Mouse (Mus musculus): ENCODE measurements around the gene Ncln.

The Ncln gene

GRCm38 (mm10) chr10:81513798-81514197 is 17.6 kb upstream of the Ncln start:
- no peak for DNase-seq (ENCODE audit: extremely low spot score)

GRCm38 (mm10) chr10:81510246-81510810 is 14.1 kb upstream of the Ncln start:
- no peak for DNase-seq (ENCODE audit: extremely low spot score)

GRCm38 (mm10) chr10:81507691-81508489 is 11.7 kb upstream of the Ncln start:
- DNase-seq (ENCODE audit: extremely low spot score) = no peak

GRCm38 (mm10) chr10:81507095-81507494 is 10.9 kb upstream of the Ncln start:
- DNase-seq (ENCODE audit: extremely low spot score) = no peak

GRCm38 (mm10) chr10:81505016-81505664 is 8.9 kb upstream of the Ncln start:
- DNase-seq (ENCODE audit: extremely low spot score) = no peak

GRCm38 (mm10) chr10:81502658-81503057 is 6.5 kb upstream of the Ncln start:
- peak; percentile 84 for DNase-seq (ENCODE audit: extremely low spot score)

- no peak for DNase-seq (ENCODE audit: extremely low spot score)
These were observed 5.7 kb upstream of the Ncln start for GRCm38 (mm10) chr10:81501863-81502262.

- DNase-seq (ENCODE audit: extremely low spot score) = no peak
These were observed 3.8 kb upstream of the Ncln start, which contains the start of gene S1pr4 for GRCm38 (mm10) chr10:81500032-81500431. Gene S1pr4 (minus strand): TSS chr10:81500132.

- no peak for DNase-seq (ENCODE audit: extremely low spot score)
These were observed 3.2 kb upstream of the Ncln start for GRCm38 (mm10) chr10:81499250-81499901.

GRCm38 (mm10) chr10:81498316-81499249 is 2.4 kb upstream of the Ncln start:
- no peak for DNase-seq (ENCODE audit: extremely low spot score)

- no peak for DNase-seq (ENCODE audit: extremely low spot score)
These were observed 1.4 kb upstream of the Ncln start for GRCm38 (mm10) chr10:81497401-81498270.

GRCm38 (mm10) chr10:81496969-81497368 is 777 bp upstream of the Ncln start:
- no peak for DNase-seq (ENCODE audit: extremely low spot score)

- DNase-seq (ENCODE audit: extremely low spot score) = no peak
These were observed 452 bp downstream of the Ncln start for GRCm38 (mm10) chr10:81495616-81496263.

- DNase-seq (ENCODE audit: extremely low spot score) = no peak
These were observed 1.0 kb downstream of the Ncln start for GRCm38 (mm10) chr10:81495151-81495550.

GRCm38 (mm10) chr10:81494260-81495041 is 1.7 kb downstream of the Ncln start:
- DNase-seq (ENCODE audit: extremely low spot score) = no peak

- no peak for DNase-seq (ENCODE audit: extremely low spot score)
These were observed 2.5 kb downstream of the Ncln start for GRCm38 (mm10) chr10:81493601-81494220.

- no peak for DNase-seq (ENCODE audit: extremely low spot score)
These were observed 3.5 kb downstream of the Ncln start for GRCm38 (mm10) chr10:81492606-81493240.

- DNase-seq (ENCODE audit: extremely low spot score) = no peak
These were observed 5.2 kb downstream of the Ncln start for GRCm38 (mm10) chr10:81491018-81491417.

Measured in embryo, embryonic 9.5 days (tissue).